Mouse (Mus musculus) liver, postnatal 0 days (tissue): ENCODE results near the gene Rer1. TPM values are rescaled to one million over a fixed set of nuclear protein-coding genes. Genes with fewer than 3 reads are reported as not detected.

Experiments
- ATAC-seq: fragments of 200-750 bp; cut with Nextera tagmentation; 2 replicates; pipeline ENCODE4 v1.8.0; 2017; ENCODE audit warnings: mild to moderate bottlenecking, moderate library complexity
- DNase-seq: peaks from one replicate; pipeline ENCODE4 v3.0.0-alpha.2; 2016
- H3K27ac ChIP-seq: fragments of 300-500 bp; sonication (generic); 2 replicates; pipeline ENCODE4 v1.5.1; 2014; ENCODE audit warnings: antibody characterized with exemption, moderate library complexity, mild to moderate bottlenecking, low read depth
- H3K27me3 ChIP-seq: fragments of 300-500 bp; sonication (generic); 2 replicates; pipeline ENCODE4 v1.6.1; 2014; ENCODE audit warnings: low read length, control low read depth, mixed read lengths; ENCODE audit not compliant: insufficient read depth
- H3K36me3 ChIP-seq: fragments of 300-500 bp; sonication (generic); replicated peaks from 2 replicates; pipeline ENCODE4 v1.6.1; 2014; ENCODE audit warnings: mild to moderate bottlenecking, control low read depth, low read length, moderate library complexity, mixed read lengths; ENCODE audit not compliant: insufficient read depth
- H3K4me1 ChIP-seq: fragments of 300-500 bp; sonication (generic); 2 replicates; pipeline ENCODE4 v1.6.1; 2014; ENCODE audit warnings: antibody characterized with exemption, mild to moderate bottlenecking, control low read depth; ENCODE audit not compliant: insufficient read depth
- H3K4me2 ChIP-seq: fragments of 300-500 bp; sonication (generic); 2 replicates; pipeline ENCODE4 v1.6.1; 2014; ENCODE audit warnings: low read depth, mild to moderate bottlenecking, low read length, moderate library complexity, mixed read lengths
- H3K4me3 ChIP-seq: fragments of 300-500 bp; sonication (generic); 2 replicates; pipeline ENCODE4 v1.5.1; 2014; ENCODE audit warnings: low read depth, low read length
- H3K9ac ChIP-seq: fragments of 300-500 bp; sonication (generic); replicated peaks from 2 replicates; pipeline ENCODE4 v1.6.1; 2014; ENCODE audit warnings: mild to moderate bottlenecking, moderate library complexity
- H3K9me3 ChIP-seq: fragments of 300-500 bp; sonication (generic); 2 replicates; pipeline ENCODE4 v1.6.1; 2016; ENCODE audit warnings: mild to moderate bottlenecking, control low read depth, low read length, mixed read lengths
- CTCF ChIP-seq: sonication (generic); IDR thresholded peaks from 2 replicates; pipeline ENCODE4 v1.5.1; 2016; ENCODE audit warnings: antibody characterized with exemption, low read depth
- EP300 ChIP-seq: IDR thresholded peaks from 2 replicates; pipeline ENCODE4 v1.6.1; 2016; ENCODE audit warnings: antibody characterized with exemption, low read depth, mild to moderate bottlenecking
- WGBS: fragments of 180-500 bp; shearing (Covaris S2); extraction: QIAGEN DNeasy Blood & Tissue Kit; methylation state at CpG from one replicate; pipeline ENCODE4 v1.1.7; 2014; ENCODE audit not compliant: insufficient replicate concordance; 5-methylcytosine and 5-hydroxymethylcytosine counted together
- polyA plus RNA-seq: library from polyadenylated mRNA; unstranded; fragments of >200 nt; fragmentation: Nextera tagmentation; extraction: Ambion mirVana; gene quantifications from 2 replicates; pipeline ENCODE4 v1.2.1, GENCODE M21; 2015

Gene Rer1
- polyA plus RNA-seq, 1 experiment from 2014 or later, result 111 TPM

DNA sequence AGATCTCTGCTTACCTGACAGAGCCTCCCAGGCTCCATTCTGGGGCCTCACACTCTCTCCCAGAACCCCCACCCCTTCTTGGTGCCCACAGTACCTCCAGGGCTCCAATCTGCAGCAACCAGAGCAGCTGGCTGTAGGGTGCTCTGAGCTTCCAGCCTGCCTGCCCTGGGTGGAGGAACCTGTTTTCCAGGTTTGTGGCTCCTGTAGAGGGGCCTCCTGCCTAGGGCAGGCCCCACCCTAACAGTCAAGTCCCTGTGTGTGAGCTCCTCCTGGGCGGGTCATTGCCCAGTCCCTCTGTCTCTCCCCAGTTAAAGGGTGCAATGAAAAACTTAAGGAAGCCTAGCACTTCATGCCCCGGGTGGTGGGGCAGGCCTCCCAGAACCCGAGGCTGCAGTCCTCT lies 22.3 kb downstream of the Rer1 start:
- Histone ChIP-seq H3K9ac (no peak overlapping the region), H3K4me3 (no peak overlapping the region), H3K4me1 (peaks cover 12% of the 10 kb centered on the region), H3K27me3 (no peaks in the 10 kb centered on the region), H3K4me2 (no peak overlapping the region), H3K36me3 (peaks cover 7% of the 10 kb centered on the region; the same call in 1 of the 2 replicates), H3K27ac (no peak overlapping the region), H3K9me3 (no peaks in the 10 kb centered on the region)
- ATAC-seq (no peak), DNase-seq (no peak)
- TF ChIP-seq EP300 (no peak), CTCF (no peak)
- WGBS, result 56% methylated on average over 3 of the region's 3 CpGs

DNA sequence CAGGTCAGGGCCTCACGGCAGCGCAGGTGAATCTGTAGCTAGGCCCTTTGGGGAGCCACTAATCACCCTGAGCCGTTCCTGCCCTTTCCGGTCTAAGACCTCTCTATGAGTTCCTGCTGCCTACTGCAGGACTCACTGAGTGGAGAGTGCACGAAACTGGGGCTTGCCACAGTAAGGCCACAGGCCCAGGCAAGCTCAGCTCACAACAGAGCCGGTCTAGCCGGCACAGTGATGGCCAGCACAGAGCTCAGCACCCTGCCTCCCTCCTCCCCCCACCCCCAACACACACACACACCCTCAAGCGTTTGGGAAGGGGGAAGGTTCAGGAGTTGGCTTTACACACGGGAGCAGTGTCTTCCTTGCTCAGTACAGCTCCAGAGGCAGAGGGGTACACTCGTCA lies 27.9 kb downstream of the Rer1 start:
- Histone ChIP-seq H3K4me2 (no peak overlapping the region), H3K27me3 (0 out of 2 replicates have a peak, but pooled peaks cover 3% of the 10 kb centered on the region)
- no peak for ATAC-seq

DNA sequence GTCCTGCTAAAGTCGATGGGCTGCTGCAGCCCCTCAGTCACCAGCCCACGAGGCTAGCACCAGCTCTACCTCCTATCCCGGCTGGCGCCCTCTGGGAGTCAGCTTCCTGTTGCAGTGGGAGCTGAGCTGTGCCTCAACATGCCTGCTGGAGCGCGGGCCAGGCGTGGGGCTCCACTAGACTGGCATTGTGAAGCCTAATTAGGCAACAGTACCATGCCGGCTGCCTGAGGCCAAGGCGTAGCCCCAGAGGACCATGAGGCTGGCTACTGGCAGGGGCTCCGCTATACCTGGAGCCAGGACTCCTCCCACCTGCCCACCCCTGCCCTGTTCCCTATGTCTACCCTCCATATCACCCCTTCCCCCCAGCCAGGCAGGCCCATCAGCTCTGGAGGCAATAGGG lies 29.5 kb downstream of the Rer1 start, which contains the start of gene Plch2:
Plch2 (minus strand) TSS at position 61 of the 400 bp plus-strand sequence.
- no peak for ATAC-seq
- Histone ChIP-seq H3K36me3 (no peaks in the 10 kb centered on the region), H3K27ac (no peak within 1 kb of the TSS), H3K4me2 (no peak within 1 kb of the TSS), H3K4me1 (no peaks in the 10 kb centered on the region), H3K27me3 (0 out of 2 replicates have a peak, but pooled peaks cover 3% of the 10 kb centered on the region), H3K9me3 (no peaks in the 10 kb centered on the region), H3K9ac (no peak within 1 kb of the TSS), H3K4me3 (no peak within 1 kb of the TSS)
- no peak for TF ChIP-seq EP300
- no peak for TF ChIP-seq CTCF
- DNase-seq, result no peak
- 70% methylated on average over 10 of the region's 10 CpGs for WGBS

More for the DNA sequence above, 27.9 kb downstream of the Rer1 start:
- TF ChIP-seq CTCF (no peak), EP300 (no peak)
- Histone ChIP-seq H3K4me1 (no peaks in the 10 kb centered on the region), H3K9ac (no peak overlapping the region), H3K36me3 (no peaks in the 10 kb centered on the region), H3K27ac (no peak overlapping the region), H3K4me3 (no peak overlapping the region), H3K9me3 (no peaks in the 10 kb centered on the region)
- 47% methylated on average over 10 of the region's 10 CpGs for WGBS
- no peak for DNase-seq

DNA sequence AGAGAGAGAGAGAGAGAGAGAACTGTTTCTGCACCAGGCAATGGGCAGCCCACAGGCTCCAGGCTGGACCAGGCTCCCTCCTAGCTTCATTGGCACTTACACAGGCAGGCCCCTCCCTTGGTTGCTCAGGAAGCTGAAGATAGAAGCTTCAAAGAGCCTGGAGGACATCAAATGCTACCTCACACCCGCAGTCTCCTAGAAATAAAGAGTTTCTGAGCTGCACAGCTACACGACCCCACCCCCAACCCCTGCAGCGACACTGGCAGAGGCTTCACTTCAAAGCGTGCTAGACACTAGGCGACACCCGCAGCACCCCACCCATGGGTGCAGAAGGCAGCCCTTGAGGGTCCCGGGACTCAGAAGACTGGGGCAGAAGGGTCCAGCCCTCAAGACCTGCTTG lies 36.1 kb downstream of the Rer1 start:
- H3K4me2 ChIP-seq, result no peak overlapping the region
- ATAC-seq, result no peak
- no peak overlapping the region for H3K9ac ChIP-seq
- no peak for TF ChIP-seq CTCF
- no peak for TF ChIP-seq EP300
- 67% methylated on average over 7 of the region's 7 CpGs for WGBS
- H3K4me1 ChIP-seq, result no peaks in the 10 kb centered on the region
- H3K36me3 ChIP-seq, result no peaks in the 10 kb centered on the region
- no peak overlapping the region for H3K27ac ChIP-seq
- DNase-seq, result no peak
- 0 out of 2 replicates have a peak, but pooled peaks cover 7% of the 10 kb centered on the region for H3K27me3 ChIP-seq
- no peak overlapping the region for H3K4me3 ChIP-seq
- no peaks in the 10 kb centered on the region for H3K9me3 ChIP-seq

DNA sequence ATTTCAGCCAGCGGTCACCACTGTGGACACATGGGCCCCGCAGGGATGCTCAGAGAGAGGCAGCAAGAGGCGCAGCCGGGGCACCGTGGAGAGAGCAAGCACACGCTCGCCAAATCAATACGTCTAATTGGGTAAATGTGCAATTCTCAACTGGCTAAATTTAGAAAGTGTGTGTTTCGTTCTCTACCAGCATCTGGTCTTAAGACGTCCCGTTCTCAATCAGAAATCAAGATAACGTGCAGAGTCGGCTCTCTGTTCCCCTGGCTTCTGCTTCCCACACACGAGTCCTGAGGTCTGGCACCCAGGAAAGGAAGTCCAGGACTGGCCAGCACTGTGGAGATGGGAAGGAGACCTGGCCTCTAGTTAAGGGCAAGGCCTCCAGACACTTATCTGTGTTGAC lies 39.5 kb downstream of the Rer1 start:
- no peak overlapping the region for H3K9ac ChIP-seq
- DNase-seq (no peak), ATAC-seq (no peak)
- no peak overlapping the region for H3K4me2 ChIP-seq
- WGBS, result 74% methylated on average over 14 of the region's 14 CpGs
- peaks cover 35% of the 10 kb centered on the region for H3K27me3 ChIP-seq
- H3K4me3 ChIP-seq, result no peak overlapping the region
- TF ChIP-seq EP300 (no peak), CTCF (no peak)
- H3K36me3 ChIP-seq, result no peaks in the 10 kb centered on the region
- H3K4me1 ChIP-seq, result no peaks in the 10 kb centered on the region
- no peaks in the 10 kb centered on the region for H3K9me3 ChIP-seq
- H3K27ac ChIP-seq, result no peak overlapping the region

DNA sequence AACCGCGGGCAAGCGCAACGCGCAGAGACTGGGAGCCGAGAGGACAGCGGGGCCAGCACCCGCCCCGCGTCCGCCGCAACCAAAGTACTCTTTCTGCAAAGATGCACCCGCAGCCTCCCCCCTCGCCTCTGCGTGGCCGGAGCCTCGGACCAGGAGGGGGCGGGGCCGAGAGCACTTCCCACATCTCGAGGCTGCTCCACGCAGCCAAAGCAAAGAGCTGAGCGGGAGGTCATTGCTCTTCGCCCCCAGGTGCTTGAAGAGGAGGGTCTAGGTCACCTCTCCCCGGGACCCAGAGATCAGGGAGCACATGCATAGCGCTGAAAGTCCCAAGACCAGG lies 42.9 kb downstream of the Rer1 start:
- H3K4me3 ChIP-seq, result no peak overlapping the region
- no peak for TF ChIP-seq CTCF
- no peak for TF ChIP-seq EP300
- WGBS, result 2% methylated on average over 24 of the region's 25 CpGs

More for the DNA sequence above, 42.9 kb downstream of the Rer1 start:
- Histone ChIP-seq H3K9ac (no peak overlapping the region), H3K4me2 (no peak overlapping the region), H3K27me3 (peaks cover 42% of the 10 kb centered on the region), H3K4me1 (no peaks in the 10 kb centered on the region), H3K36me3 (no peaks in the 10 kb centered on the region), H3K27ac (no peak overlapping the region), H3K9me3 (no peaks in the 10 kb centered on the region)
- ATAC-seq (no peak), DNase-seq (no peak)
